Mouse (Mus musculus): ENCODE measurements around the gene Afdn. TPM values are rescaled to one million over a fixed set of nuclear protein-coding genes. Genes with fewer than 3 reads are reported as not detected.
"Not testable (repeated sequence)": the region's sequence is repeated elsewhere in the genome, so short reads cannot be mapped to it uniquely, and the experiment has no call there.

Gene Afdn
- polyA plus RNA-seq, 1 experiment from 2014 or later, result 78.1 TPM

- no peak overlapping the region for H3K9ac ChIP-seq (ENCODE audit: low read length)
- peaks cover 0 to 10% of the 10 kb centered on the region in 2 experiments; a peak in 2 of 4 replicates for H3K4me1 ChIP-seq (ENCODE audit: control insufficient read depth in 2 of 2, insufficient read depth in 2 of 2, low read length in 2 of 2)
- no peak overlapping the region for H3K4me3 ChIP-seq (ENCODE audit: control insufficient read depth in 1 of 2, insufficient read depth in 1 of 2, low read depth in 1 of 2, low read length in 2 of 2)
- ATAC-seq (ENCODE audit: insufficient number of reproducible peaks, insufficient read depth, low FRiP score, low read depth), result no peak
- no peak overlapping the region for H3K27ac ChIP-seq (replicated peaks in 1 of 2; ENCODE audit: control insufficient read depth in 1 of 2, insufficient read depth in 1 of 2, low read depth in 2 of 2, low read length in 2 of 2)
- H3K36me3 ChIP-seq (ENCODE audit: control insufficient read depth, insufficient read depth, low read length), result no peaks in the 10 kb centered on the region
- no peaks in the 10 kb centered on the region for H3K27me3 ChIP-seq (ENCODE audit: control insufficient read depth, insufficient read depth, low read length)
- H3K9me3 ChIP-seq (ENCODE audit: control insufficient read depth, low read length), result no peaks in the 10 kb centered on the region
- H3K4me2 ChIP-seq (ENCODE audit: low read length), result no peak overlapping the region
- whole genome bisulfite sequencing, result 66% methylated on average over 6 of the region's 6 CpGs
Measured at GRCm38 (mm10) chr17:13754940-13755339, 5.4 kb upstream of the Afdn start.

GRCm38 (mm10) chr17:13758586-13758985 lies 1.8 kb upstream of the Afdn start:
- Histone ChIP-seq H3K9me3 (ENCODE audit: control insufficient read depth, low read length) (no peaks in the 10 kb centered on the region), H3K4me3 (ENCODE audit: control insufficient read depth in 1 of 2, insufficient read depth in 1 of 2, low read depth in 1 of 2, low read length in 2 of 2) (peak overlapping the region in 1 of 2 experiments; percentile 97; a peak in 2 of 4 replicates), H3K4me1 (ENCODE audit: control insufficient read depth in 2 of 2, insufficient read depth in 2 of 2, low read length in 2 of 2) (peaks cover 0 to 23% of the 10 kb centered on the region in 2 experiments; a peak in 2 of 4 replicates), H3K36me3 (ENCODE audit: control insufficient read depth, insufficient read depth, low read length) (no peaks in the 10 kb centered on the region), H3K27ac (replicated peaks in 1 of 2; ENCODE audit: control insufficient read depth in 1 of 2, insufficient read depth in 1 of 2, low read depth in 2 of 2, low read length in 2 of 2) (no peak overlapping the region), H3K9ac (ENCODE audit: low read length) (peak overlapping the region; percentile 95), H3K4me2 (ENCODE audit: low read length) (peak overlapping the region; percentile 99), H3K27me3 (ENCODE audit: control insufficient read depth, insufficient read depth, low read length) (no peaks in the 10 kb centered on the region)
- 88% methylated on average over 7 of the region's 7 CpGs for WGBS
- ATAC-seq (ENCODE audit: insufficient number of reproducible peaks, insufficient read depth, low FRiP score, low read depth), result no peak

GRCm38 (mm10) chr17:13759156-13759852 lies 1.0 kb upstream of the Afdn start:
- Histone ChIP-seq H3K27ac (replicated peaks in 1 of 2; ENCODE audit: control insufficient read depth in 1 of 2, insufficient read depth in 1 of 2, low read depth in 2 of 2, low read length in 2 of 2) (peak overlapping the region; percentile 92 to 96), H3K4me1 (ENCODE audit: control insufficient read depth in 2 of 2, insufficient read depth in 2 of 2, low read length in 2 of 2) (peaks cover 0 to 29% of the 10 kb centered on the region in 2 experiments; a peak in 2 of 4 replicates), H3K27me3 (ENCODE audit: control insufficient read depth, insufficient read depth, low read length) (no peaks in the 10 kb centered on the region), H3K9me3 (ENCODE audit: control insufficient read depth, low read length) (no peaks in the 10 kb centered on the region), H3K4me2 (ENCODE audit: low read length) (peak overlapping the region; percentile 99), H3K9ac (ENCODE audit: low read length) (peak overlapping the region; percentile 95), H3K36me3 (ENCODE audit: control insufficient read depth, insufficient read depth, low read length) (no peaks in the 10 kb centered on the region), H3K4me3 (ENCODE audit: control insufficient read depth in 1 of 2, insufficient read depth in 1 of 2, low read depth in 1 of 2, low read length in 2 of 2) (peak overlapping the region; percentile 85 to 97)
- no peak for ATAC-seq (ENCODE audit: insufficient number of reproducible peaks, insufficient read depth, low FRiP score, low read depth)
- 9% methylated on average over 13 of the region's 13 CpGs for WGBS

GRCm38 (mm10) chr17:13760675-13761178 lies 388 bp downstream of the Afdn start:
- WGBS, result under 1% methylated on average over 45 of the region's 72 CpGs
- peak; percentile 70 for ATAC-seq (ENCODE audit: insufficient number of reproducible peaks, insufficient read depth, low FRiP score, low read depth)
- Histone ChIP-seq H3K27ac (replicated peaks in 1 of 2; ENCODE audit: control insufficient read depth in 1 of 2, insufficient read depth in 1 of 2, low read depth in 2 of 2, low read length in 2 of 2) (peak overlapping the region; percentile 85 to 96), H3K36me3 (ENCODE audit: control insufficient read depth, insufficient read depth, low read length) (no peaks in the 10 kb centered on the region), H3K9me3 (ENCODE audit: control insufficient read depth, low read length) (no peaks in the 10 kb centered on the region), H3K27me3 (ENCODE audit: control insufficient read depth, insufficient read depth, low read length) (no peaks in the 10 kb centered on the region), H3K9ac (ENCODE audit: low read length) (peak overlapping the region; percentile 95), H3K4me2 (ENCODE audit: low read length) (peak overlapping the region; percentile 99), H3K4me1 (ENCODE audit: control insufficient read depth in 2 of 2, insufficient read depth in 2 of 2, low read length in 2 of 2) (peaks cover 0 to 42% of the 10 kb centered on the region in 2 experiments; a peak in 2 of 4 replicates), H3K4me3 (ENCODE audit: control insufficient read depth in 1 of 2, insufficient read depth in 1 of 2, low read depth in 1 of 2, low read length in 2 of 2) (peak overlapping the region; percentile 85 to 97)

GRCm38 (mm10) chr17:13761179-13761913 lies 1.0 kb downstream of the Afdn start, which contains the start of gene Tcte2:
TSS of gene Tcte2 (minus strand) at chr17:13761825.
- under 1% methylated on average over 74 of the region's 74 CpGs for WGBS
- Histone ChIP-seq H3K4me1 (ENCODE audit: control insufficient read depth in 2 of 2, insufficient read depth in 2 of 2, low read length in 2 of 2) (peaks cover 2 to 44% of the 10 kb centered on the region in 2 experiments; a peak in 2 of 4 replicates), H3K9ac (ENCODE audit: low read length) (peak within 1 kb of the TSS; percentile 95), H3K36me3 (ENCODE audit: control insufficient read depth, insufficient read depth, low read length) (no peaks in the 10 kb centered on the region), H3K4me2 (ENCODE audit: low read length) (peak within 1 kb of the TSS; percentile 99), H3K27me3 (ENCODE audit: control insufficient read depth, insufficient read depth, low read length) (no peaks in the 10 kb centered on the region), H3K4me3 (ENCODE audit: control insufficient read depth in 1 of 2, insufficient read depth in 1 of 2, low read depth in 1 of 2, low read length in 2 of 2) (peak within 1 kb of the TSS; percentile 85 to 97), H3K9me3 (ENCODE audit: control insufficient read depth, low read length) (no peaks in the 10 kb centered on the region), H3K27ac (replicated peaks in 1 of 2; ENCODE audit: control insufficient read depth in 1 of 2, insufficient read depth in 1 of 2, low read depth in 2 of 2, low read length in 2 of 2) (peak within 1 kb of the TSS; percentile 85 to 96)
- peak; percentile 29 for ATAC-seq (ENCODE audit: insufficient number of reproducible peaks, insufficient read depth, low FRiP score, low read depth)

GRCm38 (mm10) chr17:13763819-13764218 lies 3.5 kb downstream of the Afdn start:
- Histone ChIP-seq H3K27me3 (ENCODE audit: control insufficient read depth, insufficient read depth, low read length) (no peaks in the 10 kb centered on the region), H3K27ac (replicated peaks in 1 of 2; ENCODE audit: control insufficient read depth in 1 of 2, insufficient read depth in 1 of 2, low read depth in 2 of 2, low read length in 2 of 2) (no peak overlapping the region), H3K4me3 (ENCODE audit: control insufficient read depth in 1 of 2, insufficient read depth in 1 of 2, low read depth in 1 of 2, low read length in 2 of 2) (no peak overlapping the region), H3K9ac (ENCODE audit: low read length) (no peak overlapping the region), H3K4me2 (ENCODE audit: low read length) (no peak overlapping the region), H3K4me1 (ENCODE audit: control insufficient read depth in 2 of 2, insufficient read depth in 2 of 2, low read length in 2 of 2) (peaks cover 2 to 44% of the 10 kb centered on the region in 2 experiments; a peak in 2 of 4 replicates), H3K36me3 (ENCODE audit: control insufficient read depth, insufficient read depth, low read length) (no peaks in the 10 kb centered on the region), H3K9me3 (ENCODE audit: control insufficient read depth, low read length) (no peaks in the 10 kb centered on the region)
- no peak for ATAC-seq (ENCODE audit: insufficient number of reproducible peaks, insufficient read depth, low FRiP score, low read depth)
- WGBS, result 49% methylated on average over 1 of the region's 1 CpGs

GRCm38 (mm10) chr17:13764911-13765310 lies 4.6 kb downstream of the Afdn start:
- not testable (repeated sequence) for H3K4me3 ChIP-seq (ENCODE audit: control insufficient read depth in 1 of 2, insufficient read depth in 1 of 2, low read depth in 1 of 2, low read length in 2 of 2)

More at GRCm38 (mm10) chr17:13764911-13765310, 4.6 kb downstream of the Afdn start:
- peaks cover 2 to 40% of the 10 kb centered on the region in 2 experiments; a peak in 2 of 4 replicates for H3K4me1 ChIP-seq (ENCODE audit: control insufficient read depth in 2 of 2, insufficient read depth in 2 of 2, low read length in 2 of 2)
- not testable (repeated sequence) for H3K9ac ChIP-seq (ENCODE audit: low read length); H3K36me3 ChIP-seq (ENCODE audit: control insufficient read depth, insufficient read depth, low read length); ATAC-seq (ENCODE audit: insufficient number of reproducible peaks, insufficient read depth, low FRiP score, low read depth); H3K9me3 ChIP-seq (ENCODE audit: control insufficient read depth, low read length); H3K27ac ChIP-seq (replicated peaks in 1 of 2; ENCODE audit: control insufficient read depth in 1 of 2, insufficient read depth in 1 of 2, low read depth in 2 of 2, low read length in 2 of 2); H3K27me3 ChIP-seq (ENCODE audit: control insufficient read depth, insufficient read depth, low read length); H3K4me2 ChIP-seq (ENCODE audit: low read length)
- 87% methylated on average over 2 of the region's 2 CpGs for WGBS
